Mouse (Mus musculus) liver, embryonic 11.5 days (tissue): Measurements from ENCODE around the gene Trarg1. TPM values are rescaled to one million over a fixed set of nuclear protein-coding genes. Genes with fewer than 3 reads are reported as not detected.

Source experiments
- ATAC-seq: fragments of 200-750 bp; cut with Nextera tagmentation; replicated peaks from 2 replicates; pipeline ENCODE4 v1.8.0; 2017; ENCODE audit warnings: moderate number of reproducible peaks, mild to moderate bottlenecking, moderate TSS enrichment, moderate library complexity; ENCODE audit not compliant: low FRiP score
- DNase-seq: peaks from one replicate; pipeline ENCODE4 v3.0.0-alpha.2; 2017; ENCODE audit warnings: low spot score
- H3K27ac ChIP-seq: fragments of 300-500 bp; sonication (generic); 2 replicates; pipeline ENCODE4 v1.5.1; 2014; ENCODE audit warnings: mild to moderate bottlenecking, low read depth, low read length, control low read depth
- H3K27me3 ChIP-seq: fragments of 300-500 bp; sonication (generic); replicated peaks from 2 replicates; pipeline ENCODE4 v1.6.1; 2014; ENCODE audit warnings: low read length, mixed read lengths; ENCODE audit not compliant: control insufficient read depth, insufficient read depth
- H3K36me3 ChIP-seq: fragments of 300-500 bp; sonication (generic); 2 replicates; pipeline ENCODE4 v1.6.1; 2014; ENCODE audit warnings: mild to moderate bottlenecking, low read length, moderate library complexity, mixed read lengths; ENCODE audit not compliant: control insufficient read depth, insufficient read depth
- H3K4me1 ChIP-seq: fragments of 300-500 bp; sonication (generic); replicated peaks from 2 replicates; pipeline ENCODE4 v1.6.1; 2014; ENCODE audit warnings: low read length, mixed read lengths; ENCODE audit not compliant: control insufficient read depth, insufficient read depth
- H3K4me2 ChIP-seq: fragments of 300-500 bp; sonication (generic); 2 replicates; pipeline ENCODE4 v1.6.1; 2014; ENCODE audit warnings: mild to moderate bottlenecking, control low read depth, moderate library complexity
- H3K4me3 ChIP-seq: fragments of 300-500 bp; sonication (generic); 2 replicates; pipeline ENCODE4 v1.5.1; 2014; ENCODE audit warnings: low read depth, low read length, control low read depth
- H3K9ac ChIP-seq: fragments of 300-500 bp; sonication (generic); 2 replicates; pipeline ENCODE4 v1.6.1; 2014; ENCODE audit warnings: low read depth, low read length, control low read depth
- H3K9me3 ChIP-seq: fragments of 300-500 bp; sonication (generic); 2 replicates; pipeline ENCODE4 v1.6.1; 2016; ENCODE audit warnings: low read length, inconsistent platforms, mixed read lengths; ENCODE audit not compliant: control insufficient read depth
- WGBS: fragments of 180-500 bp; shearing (Covaris S2); extraction: QIAGEN DNeasy Blood & Tissue Kit; methylation state at CpG from one replicate; pipeline ENCODE4 v1.1.7; 2014; 5-methylcytosine and 5-hydroxymethylcytosine counted together
- polyA plus RNA-seq: library from polyadenylated mRNA; unstranded; fragments of >200 nt; fragmentation: Nextera tagmentation; extraction: Ambion mirVana; gene quantifications from 2 replicates; pipeline ENCODE4 v1.2.1, GENCODE M21; 2014

Gene Trarg1
- polyA plus RNA-seq, 1 experiment from 2014 or later = 0.07 TPM

- no peak overlapping the region for H3K27ac ChIP-seq
- H3K36me3 ChIP-seq = no peaks in the 10 kb centered on the region
- H3K9me3 ChIP-seq = no peaks in the 10 kb centered on the region
- no peaks in the 10 kb centered on the region for H3K27me3 ChIP-seq
- WGBS = 83% methylated on average over 3 of the region's 3 CpGs
- no peak overlapping the region for H3K4me3 ChIP-seq
- no peaks in the 10 kb centered on the region for H3K4me1 ChIP-seq
- DNase-seq (no peak), ATAC-seq (no peak)
- H3K4me2 ChIP-seq = no peak overlapping the region
- H3K9ac ChIP-seq = no peak overlapping the region
Measured at GRCm38 (mm10) chr11:76707656-76708055, 28.0 kb downstream of the Trarg1 start.

GRCm38 (mm10) chr11:76708066-76708465 lies 28.5 kb downstream of the Trarg1 start:
- Histone ChIP-seq H3K27me3 (no peaks in the 10 kb centered on the region), H3K9me3 (no peaks in the 10 kb centered on the region), H3K9ac (no peak overlapping the region), H3K27ac (no peak overlapping the region), H3K4me1 (no peaks in the 10 kb centered on the region), H3K36me3 (no peaks in the 10 kb centered on the region), H3K4me2 (no peak overlapping the region), H3K4me3 (no peak overlapping the region)
- DNase-seq (no peak), ATAC-seq (no peak)
- 76% methylated on average over 1 of the region's 1 CpGs for WGBS

GRCm38 (mm10) chr11:76708881-76709280 lies 29.3 kb downstream of the Trarg1 start:
- no peak for ATAC-seq
- no peaks in the 10 kb centered on the region for H3K27me3 ChIP-seq
- no peak overlapping the region for H3K4me2 ChIP-seq
- H3K4me1 ChIP-seq = no peaks in the 10 kb centered on the region
- WGBS = 36% methylated on average over 1 of the region's 1 CpGs
- H3K27ac ChIP-seq = no peak overlapping the region
- no peaks in the 10 kb centered on the region for H3K9me3 ChIP-seq
- no peak for DNase-seq
- no peak overlapping the region for H3K4me3 ChIP-seq
- H3K9ac ChIP-seq = no peak overlapping the region
- no peaks in the 10 kb centered on the region for H3K36me3 ChIP-seq

- ATAC-seq (no peak), DNase-seq (no peak)
- H3K9ac ChIP-seq = no peak overlapping the region
- WGBS = 32% methylated on average over 13 of the region's 17 CpGs
- no peak overlapping the region for H3K4me2 ChIP-seq
- H3K27ac ChIP-seq = no peak overlapping the region
- no peaks in the 10 kb centered on the region for H3K36me3 ChIP-seq
- no peaks in the 10 kb centered on the region for H3K4me1 ChIP-seq
- no peaks in the 10 kb centered on the region for H3K27me3 ChIP-seq
- no peaks in the 10 kb centered on the region for H3K9me3 ChIP-seq
- no peak overlapping the region for H3K4me3 ChIP-seq
Measured at GRCm38 (mm10) chr11:76709625-76710452, 30.2 kb downstream of the Trarg1 start.

DNA sequence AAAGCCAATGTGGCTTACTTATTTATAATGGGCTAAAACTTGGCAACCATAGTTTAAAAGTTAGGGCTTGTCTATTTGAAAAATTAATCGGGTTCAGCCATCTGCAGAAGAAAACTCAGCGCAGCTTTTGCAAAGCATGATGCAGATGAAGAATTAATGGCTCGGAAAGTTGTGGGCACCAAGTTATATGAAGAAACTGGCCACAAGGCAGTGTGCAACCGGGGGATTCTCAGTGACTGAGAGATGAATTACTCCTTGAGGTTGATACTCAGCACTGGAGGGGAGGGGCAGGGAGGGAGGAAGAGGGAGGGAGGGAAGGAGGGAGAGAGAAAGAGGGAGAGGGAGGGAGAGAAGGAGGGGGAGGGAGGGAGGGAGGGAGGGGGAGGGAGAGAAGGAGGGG lies 37.4 kb downstream of the Trarg1 start:
- DNase-seq = no peak
- WGBS = 79% methylated on average over 4 of the region's 4 CpGs
- no peak for ATAC-seq

GRCm38 (mm10) chr11:76723911-76724310 lies 44.3 kb downstream of the Trarg1 start:
- Histone ChIP-seq H3K4me2 (no peak overlapping the region), H3K4me3 (no peak overlapping the region), H3K9ac (no peak overlapping the region), H3K27me3 (no peaks in the 10 kb centered on the region), H3K36me3 (peaks cover 3% of the 10 kb centered on the region), H3K9me3 (no peaks in the 10 kb centered on the region), H3K27ac (no peak overlapping the region), H3K4me1 (no peaks in the 10 kb centered on the region)
- no peak for DNase-seq
- 77% methylated on average over 8 of the region's 8 CpGs for WGBS
- ATAC-seq = no peak

More for the DNA sequence above, 37.4 kb downstream of the Trarg1 start:
- no peak overlapping the region for H3K4me3 ChIP-seq
- no peak overlapping the region for H3K4me2 ChIP-seq
- H3K36me3 ChIP-seq = no peaks in the 10 kb centered on the region
- no peak overlapping the region for H3K27ac ChIP-seq
- no peaks in the 10 kb centered on the region for H3K9me3 ChIP-seq
- no peak overlapping the region for H3K9ac ChIP-seq
- no peaks in the 10 kb centered on the region for H3K27me3 ChIP-seq
- no peaks in the 10 kb centered on the region for H3K4me1 ChIP-seq

DNA sequence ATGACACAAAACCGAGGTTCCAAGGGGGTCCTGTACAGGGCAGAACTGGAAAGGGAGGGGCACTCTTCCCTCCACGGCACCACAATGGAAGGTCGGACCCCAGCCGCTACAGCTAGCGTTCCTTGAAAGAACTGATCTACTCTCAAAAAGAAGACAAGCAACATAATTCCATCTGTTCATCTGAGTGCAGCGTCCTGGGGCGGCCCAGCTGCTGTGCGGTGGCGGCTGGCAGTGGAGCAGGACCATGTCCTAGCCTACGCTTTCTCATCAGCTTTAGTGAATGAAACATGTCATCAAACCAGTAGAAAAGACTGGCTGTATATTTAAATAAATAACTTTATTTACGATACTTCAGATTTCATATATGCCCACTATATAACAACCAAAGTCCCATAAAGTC lies 48.5 kb downstream of the Trarg1 start:
- peaks cover 15% of the 10 kb centered on the region for H3K36me3 ChIP-seq
- H3K4me2 ChIP-seq = no peak overlapping the region
- ATAC-seq = no peak
- WGBS = 95% methylated on average over 11 of the region's 11 CpGs
- H3K27ac ChIP-seq = no peak overlapping the region
- H3K4me3 ChIP-seq = no peak overlapping the region
- H3K27me3 ChIP-seq = no peaks in the 10 kb centered on the region
- no peaks in the 10 kb centered on the region for H3K9me3 ChIP-seq
- H3K9ac ChIP-seq = no peak overlapping the region
- no peak for DNase-seq
- H3K4me1 ChIP-seq = no peaks in the 10 kb centered on the region

GRCm38 (mm10) chr11:76730650-76731049 lies 51.0 kb downstream of the Trarg1 start:
- Histone ChIP-seq H3K9me3 (no peaks in the 10 kb centered on the region), H3K4me3 (no peak overlapping the region), H3K36me3 (peaks cover 21% of the 10 kb centered on the region), H3K27ac (no peak overlapping the region), H3K4me1 (no peaks in the 10 kb centered on the region), H3K4me2 (no peak overlapping the region), H3K9ac (no peak overlapping the region), H3K27me3 (no peaks in the 10 kb centered on the region)
- 74% methylated on average over 3 of the region's 3 CpGs for WGBS
- ATAC-seq (no peak), DNase-seq (no peak)

GRCm38 (mm10) chr11:76734560-76734959 lies 55.0 kb downstream of the Trarg1 start:
- Histone ChIP-seq H3K9ac (no peak overlapping the region), H3K4me3 (no peak overlapping the region)
- ATAC-seq = no peak

More at GRCm38 (mm10) chr11:76734560-76734959, 55.0 kb downstream of the Trarg1 start:
- no peaks in the 10 kb centered on the region for H3K27me3 ChIP-seq
- H3K4me2 ChIP-seq = no peak overlapping the region
- DNase-seq = no peak
- no peaks in the 10 kb centered on the region for H3K4me1 ChIP-seq
- H3K9me3 ChIP-seq = no peaks in the 10 kb centered on the region
- H3K36me3 ChIP-seq = peaks cover 12% of the 10 kb centered on the region; the same call in 1 of the 2 replicates
- 79% methylated on average over 3 of the region's 3 CpGs for WGBS
- H3K27ac ChIP-seq = no peak overlapping the region
